Mouse (Mus musculus) forebrain, embryonic 14.5 days (tissue): ENCODE results near the gene Stac. TPM values are rescaled to one million over a fixed set of nuclear protein-coding genes. Genes with fewer than 3 reads are reported as not detected.

Experiments used
- ATAC-seq: fragments of 200-750 bp; cut with Nextera tagmentation; 2 replicates; pipeline ENCODE4 v1.8.0; 2017; ENCODE audit warnings: mild to moderate bottlenecking, moderate library complexity
- DNase-seq: peaks from one replicate; pipeline ENCODE4 v3.0.0-alpha.2; 2015; ENCODE audit warnings: low spot score
- H3K27ac ChIP-seq: fragments of 300-500 bp; sonication (generic); 2 replicates; pipeline ENCODE4 v1.5.1; 2014; ENCODE audit warnings: low read depth, mild to moderate bottlenecking, control low read depth, low read length, moderate library complexity
- H3K27me3 ChIP-seq: fragments of 300-500 bp; sonication (generic); replicated peaks from 2 replicates; pipeline ENCODE4 v1.6.1; 2014; ENCODE audit warnings: low read length, control low read depth, mixed read lengths; ENCODE audit not compliant: control insufficient read depth, insufficient read depth
- H3K36me3 ChIP-seq: fragments of 300-500 bp; sonication (generic); 2 replicates; pipeline ENCODE4 v1.6.1; 2014; ENCODE audit warnings: low read length, control low read depth; ENCODE audit not compliant: control insufficient read depth, insufficient read depth
- H3K4me1 ChIP-seq: fragments of 300-500 bp; sonication (generic); 2 replicates; pipeline ENCODE4 v1.6.1; 2014; ENCODE audit warnings: antibody characterized with exemption, low read length, control low read depth; ENCODE audit not compliant: control insufficient read depth, insufficient read depth
- H3K4me2 ChIP-seq: fragments of 300-500 bp; sonication (generic); 2 replicates; pipeline ENCODE4 v1.6.1; 2014; ENCODE audit warnings: mild to moderate bottlenecking, control low read depth, low read length
- H3K4me3 ChIP-seq: fragments of 300-500 bp; sonication (generic); 2 replicates; pipeline ENCODE4 v1.5.1; 2014; ENCODE audit warnings: low read depth, low read length, control low read depth
- H3K9ac ChIP-seq: fragments of 300-500 bp; sonication (generic); 2 replicates; pipeline ENCODE4 v1.6.1; 2014; ENCODE audit warnings: mild to moderate bottlenecking, low read length, control low read depth, moderate library complexity
- H3K9me3 ChIP-seq: fragments of 300-500 bp; sonication (generic); replicated peaks from 2 replicates; pipeline ENCODE4 v1.6.1; 2016; ENCODE audit warnings: low read length, control low read depth, mixed read lengths; ENCODE audit not compliant: control insufficient read depth
- WGBS: fragments of 180-500 bp; shearing (Covaris S2); extraction: QIAGEN DNeasy Blood & Tissue Kit; methylation state at CpG from one replicate; pipeline ENCODE4 v1.1.7; 2014; 5-methylcytosine and 5-hydroxymethylcytosine counted together
- polyA plus RNA-seq: library from polyadenylated mRNA; unstranded; fragments of >200 nt; fragmentation: Nextera tagmentation; extraction: Ambion mirVana; gene quantifications from 2 replicates; pipeline ENCODE4 v1.2.1, GENCODE M21; 2014

Stac gene
- polyA plus RNA-seq, 1 experiment from 2014 or later, result 2.8 TPM

- no peak for DNase-seq
- H3K4me2 ChIP-seq, result no peak overlapping the region
- H3K4me3 ChIP-seq, result no peak overlapping the region
- 87% methylated on average over 8 of the region's 8 CpGs for WGBS
- no peaks in the 10 kb centered on the region for H3K27me3 ChIP-seq
- H3K27ac ChIP-seq, result no peak overlapping the region
- H3K9me3 ChIP-seq, result no peaks in the 10 kb centered on the region
- no peaks in the 10 kb centered on the region for H3K4me1 ChIP-seq
- ATAC-seq, result no peak
- H3K9ac ChIP-seq, result no peak overlapping the region
- no peaks in the 10 kb centered on the region for H3K36me3 ChIP-seq
Observed at GRCm38 (mm10) chr9:111550963-111551321, 139.2 kb downstream of the Stac start.

- no peak for DNase-seq
- H3K27ac ChIP-seq, result no peak overlapping the region
- no peaks in the 10 kb centered on the region for H3K36me3 ChIP-seq
- H3K4me2 ChIP-seq, result no peak overlapping the region
- H3K9ac ChIP-seq, result no peak overlapping the region
- ATAC-seq, result no peak
- H3K27me3 ChIP-seq, result no peaks in the 10 kb centered on the region
- no peak overlapping the region for H3K4me3 ChIP-seq
- WGBS, result 86% methylated on average over 21 of the region's 21 CpGs
- H3K9me3 ChIP-seq, result no peaks in the 10 kb centered on the region
- no peaks in the 10 kb centered on the region for H3K4me1 ChIP-seq
Observed at GRCm38 (mm10) chr9:111550281-111550962, 139.7 kb downstream of the Stac start.

- no peaks in the 10 kb centered on the region for H3K9me3 ChIP-seq
- H3K9ac ChIP-seq, result no peak overlapping the region
- no peak overlapping the region for H3K27ac ChIP-seq
- H3K4me2 ChIP-seq, result no peak overlapping the region
- no peaks in the 10 kb centered on the region for H3K4me1 ChIP-seq
- H3K4me3 ChIP-seq, result no peak overlapping the region
- no peaks in the 10 kb centered on the region for H3K36me3 ChIP-seq
- 49% methylated on average over 6 of the region's 6 CpGs for WGBS
- ATAC-seq, result no peak
- DNase-seq, result peak; percentile 11
- H3K27me3 ChIP-seq, result no peaks in the 10 kb centered on the region
Observed at GRCm38 (mm10) chr9:111542663-111543062, 147.5 kb downstream of the Stac start.

- no peak for DNase-seq
- 84% methylated on average over 8 of the region's 8 CpGs for WGBS
- H3K9ac ChIP-seq, result no peak overlapping the region
- H3K4me2 ChIP-seq, result no peak overlapping the region
- no peaks in the 10 kb centered on the region for H3K9me3 ChIP-seq
- H3K36me3 ChIP-seq, result no peaks in the 10 kb centered on the region
- H3K27me3 ChIP-seq, result no peaks in the 10 kb centered on the region
- H3K4me1 ChIP-seq, result no peaks in the 10 kb centered on the region
- no peak overlapping the region for H3K27ac ChIP-seq
- no peak for ATAC-seq
- no peak overlapping the region for H3K4me3 ChIP-seq
Observed at GRCm38 (mm10) chr9:111535445-111536064, 154.6 kb downstream of the Stac start.

GRCm38 (mm10) chr9:111534744-111535423 lies 155.3 kb downstream of the Stac start:
- Histone ChIP-seq H3K4me3 (no peak overlapping the region), H3K27me3 (no peaks in the 10 kb centered on the region), H3K9me3 (no peaks in the 10 kb centered on the region), H3K9ac (no peak overlapping the region), H3K27ac (no peak overlapping the region), H3K36me3 (no peaks in the 10 kb centered on the region), H3K4me1 (no peaks in the 10 kb centered on the region), H3K4me2 (no peak overlapping the region)
- no peak for ATAC-seq
- DNase-seq, result no peak
- WGBS, result 70% methylated on average over 7 of the region's 7 CpGs

GRCm38 (mm10) chr9:111523871-111524270 lies 166.3 kb downstream of the Stac start:
- Histone ChIP-seq H3K4me2 (no peak overlapping the region), H3K4me1 (no peaks in the 10 kb centered on the region), H3K9ac (no peak overlapping the region), H3K9me3 (no peaks in the 10 kb centered on the region), H3K27me3 (no peaks in the 10 kb centered on the region), H3K36me3 (no peaks in the 10 kb centered on the region), H3K4me3 (no peak overlapping the region), H3K27ac (no peak overlapping the region)
- ATAC-seq (no peak), DNase-seq (no peak)
- 96% methylated on average over 3 of the region's 3 CpGs for WGBS

GRCm38 (mm10) chr9:111523111-111523510 lies 167.0 kb downstream of the Stac start:
- Histone ChIP-seq H3K9me3 (no peaks in the 10 kb centered on the region), H3K4me3 (no peak overlapping the region), H3K27me3 (no peaks in the 10 kb centered on the region), H3K4me1 (no peaks in the 10 kb centered on the region), H3K9ac (no peak overlapping the region), H3K4me2 (no peak overlapping the region), H3K27ac (no peak overlapping the region), H3K36me3 (no peaks in the 10 kb centered on the region)
- 93% methylated on average over 11 of the region's 11 CpGs for WGBS
- DNase-seq, result no peak
- no peak for ATAC-seq

GRCm38 (mm10) chr9:111522226-111522625 lies 167.9 kb downstream of the Stac start:
- H3K27me3 ChIP-seq, result no peaks in the 10 kb centered on the region
- DNase-seq, result no peak
- no peak overlapping the region for H3K4me3 ChIP-seq
- no peaks in the 10 kb centered on the region for H3K36me3 ChIP-seq
- 94% methylated on average over 7 of the region's 7 CpGs for WGBS
- no peak overlapping the region for H3K27ac ChIP-seq
- no peak overlapping the region for H3K4me2 ChIP-seq
- ATAC-seq, result no peak
- no peaks in the 10 kb centered on the region for H3K9me3 ChIP-seq
- no peak overlapping the region for H3K9ac ChIP-seq
- no peaks in the 10 kb centered on the region for H3K4me1 ChIP-seq

- WGBS, result 88% methylated on average over 3 of the region's 3 CpGs
Observed at GRCm38 (mm10) chr9:111515536-111515935, 174.6 kb downstream of the Stac start.

More at GRCm38 (mm10) chr9:111515536-111515935, 174.6 kb downstream of the Stac start:
- no peak overlapping the region for H3K9ac ChIP-seq
- no peak overlapping the region for H3K27ac ChIP-seq
- H3K27me3 ChIP-seq, result no peaks in the 10 kb centered on the region
- H3K9me3 ChIP-seq, result no peaks in the 10 kb centered on the region
- H3K4me2 ChIP-seq, result no peak overlapping the region
- ATAC-seq (no peak), DNase-seq (no peak)
- H3K4me1 ChIP-seq, result no peaks in the 10 kb centered on the region
- no peaks in the 10 kb centered on the region for H3K36me3 ChIP-seq
- no peak overlapping the region for H3K4me3 ChIP-seq
